Mouse (Mus musculus) heart, adult 9 months (tissue): Measurements from ENCODE around the gene Alg14.
A peak's percentile ranks its signal among the peaks of the same experiment; 100 is the strongest.

ENCODE experiments used
- DNase-seq, 2 experiments: peaks; one replicate each; pipeline ENCODE4 v3.0.0; 2022; ENCODE audit warnings: low spot score in 2 of 2

The Alg14 gene

GRCm38 (mm10) chr3:121291560-121292258 is at the start of gene Alg14:
TSS of gene Alg14 (plus strand) at chr3:121291773.
- peak; percentile 98 to 99 for DNase-seq

GRCm38 (mm10) chr3:121242111-121242936 is 49.2 kb upstream of the Alg14 start:
- DNase-seq, result no peak

GRCm38 (mm10) chr3:121242941-121243340 is 48.6 kb upstream of the Alg14 start:
- no peak for DNase-seq

- DNase-seq, result peak; percentile 9 to 28
Observed at GRCm38 (mm10) chr3:121250048-121250447, 41.5 kb upstream of the Alg14 start.

GRCm38 (mm10) chr3:121250576-121251433 is 40.8 kb upstream of the Alg14 start:
- peak; percentile 41 to 43 for DNase-seq

- no peak for DNase-seq
Observed at GRCm38 (mm10) chr3:121255501-121255900, 36.1 kb upstream of the Alg14 start.

- DNase-seq, result no peak
Observed at GRCm38 (mm10) chr3:121256131-121256530, 35.4 kb upstream of the Alg14 start.

GRCm38 (mm10) chr3:121257418-121257817 is 34.2 kb upstream of the Alg14 start:
- DNase-seq, result no peak

GRCm38 (mm10) chr3:121258521-121259478 is 32.8 kb upstream of the Alg14 start:
- DNase-seq, result peak; percentile 12 to 15

- DNase-seq, result no peak
Observed at GRCm38 (mm10) chr3:121260041-121260440, 31.5 kb upstream of the Alg14 start.

GRCm38 (mm10) chr3:121260831-121261230 is 30.7 kb upstream of the Alg14 start:
- DNase-seq, result no peak

GRCm38 (mm10) chr3:121261251-121261650 is 30.3 kb upstream of the Alg14 start:
- no peak for DNase-seq

- no peak for DNase-seq
Observed at GRCm38 (mm10) chr3:121261939-121262520, 29.5 kb upstream of the Alg14 start.

- peak; percentile 29 to 33 for DNase-seq
Observed at GRCm38 (mm10) chr3:121262521-121263204, 28.9 kb upstream of the Alg14 start.

- DNase-seq, result peak; percentile 5 to 6
Observed at GRCm38 (mm10) chr3:121263205-121263548, 28.4 kb upstream of the Alg14 start.

- DNase-seq, result no peak
Observed at GRCm38 (mm10) chr3:121264242-121264641, 27.3 kb upstream of the Alg14 start.

- no peak for DNase-seq
Observed at GRCm38 (mm10) chr3:121267283-121267682, 24.3 kb upstream of the Alg14 start.

GRCm38 (mm10) chr3:121272577-121272976 is 19.0 kb upstream of the Alg14 start:
- DNase-seq, result no peak

- DNase-seq, result no peak
Observed at GRCm38 (mm10) chr3:121274010-121274409, 17.6 kb upstream of the Alg14 start.

- no peak for DNase-seq
Observed at GRCm38 (mm10) chr3:121277009-121277408, 14.6 kb upstream of the Alg14 start.
